Mouse (Mus musculus) testis, adult 2 months (tissue): Measurements from ENCODE around the gene Gm21060.

Experiments used
- CTCF ChIP-seq: fragments of 200-500 bp; IDR thresholded peaks from 2 replicates; pipeline ENCODE4 v1.5.1; 2012; ENCODE audit warnings: low read depth, mild to moderate bottlenecking, inconsistent platforms, low read length, moderate library complexity; ENCODE audit not compliant: control insufficient read depth, insufficient read depth, insufficient replicate concordance
- POLR2A ChIP-seq: fragments of 200-500 bp; IDR thresholded peaks from 2 replicates; pipeline ENCODE4 v1.6.1; 2012; ENCODE audit warnings: low read depth, mild to moderate bottlenecking, inconsistent platforms, low read length, moderate library complexity; ENCODE audit not compliant: control insufficient read depth

- TF ChIP-seq CTCF (no peak), POLR2A (no peak)
These were observed 13.3 kb downstream of the Gm21060 start for GRCm38 (mm10) chr19:61283581-61283980.
